Mouse (Mus musculus) neutrophil, adult 83 days (primary cell): ENCODE data around the gene Acsm4. TPM values are rescaled to one million over a fixed set of nuclear protein-coding genes. Genes with fewer than 3 reads are reported as not detected.

Experiments used
- total RNA-seq, 2 experiments: library from RNA; stranded (reverse); gene quantifications; one replicate each; pipeline ENCODE4 v1.2.4; 2023

Gene Acsm4
- not detected for total RNA-seq

GRCm38 (mm10) chr7:119689726-119690125 is at the start of gene Acsm4:
Gene Acsm4, plus strand, starts transcription at chr7:119690026.

DNA sequence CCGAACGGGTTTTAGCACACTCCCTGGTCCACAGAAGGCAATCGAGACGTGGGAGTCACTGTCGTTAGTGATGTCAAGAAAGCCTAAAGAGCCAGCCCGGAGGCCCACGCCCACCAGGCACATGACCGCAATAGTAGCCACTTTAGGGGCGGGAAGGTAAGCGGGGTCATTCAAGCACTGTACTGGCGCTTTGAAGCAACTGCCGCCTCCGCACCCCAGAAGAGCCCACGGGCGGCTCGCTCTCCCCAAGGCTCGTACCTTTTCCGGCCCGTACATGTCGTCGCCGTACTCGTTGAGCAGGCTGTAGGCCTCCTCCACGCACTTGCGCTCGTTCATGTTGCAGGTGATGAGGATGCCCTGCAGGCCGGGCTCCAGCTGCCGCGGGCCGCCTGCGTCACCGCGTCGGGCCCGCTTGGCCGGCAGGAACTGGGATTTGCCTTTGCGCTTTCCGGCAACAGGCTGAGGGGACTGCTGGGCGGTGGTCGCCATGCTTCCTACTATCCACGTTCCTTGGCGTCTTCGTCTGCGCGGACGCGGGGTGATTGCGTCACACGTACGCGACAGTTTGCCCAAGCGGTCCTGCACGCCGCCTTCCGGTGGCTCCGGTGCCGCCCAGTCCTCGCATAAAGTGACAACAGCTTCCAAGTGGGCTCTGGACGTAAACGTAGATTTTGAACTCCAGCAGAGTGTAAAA is 30.6 kb downstream of the Acsm4 start, which contains the start of gene Thumpd1:
Thumpd1 (minus strand) TSS at position 546 of the 694 bp plus-strand sequence.

DNA sequence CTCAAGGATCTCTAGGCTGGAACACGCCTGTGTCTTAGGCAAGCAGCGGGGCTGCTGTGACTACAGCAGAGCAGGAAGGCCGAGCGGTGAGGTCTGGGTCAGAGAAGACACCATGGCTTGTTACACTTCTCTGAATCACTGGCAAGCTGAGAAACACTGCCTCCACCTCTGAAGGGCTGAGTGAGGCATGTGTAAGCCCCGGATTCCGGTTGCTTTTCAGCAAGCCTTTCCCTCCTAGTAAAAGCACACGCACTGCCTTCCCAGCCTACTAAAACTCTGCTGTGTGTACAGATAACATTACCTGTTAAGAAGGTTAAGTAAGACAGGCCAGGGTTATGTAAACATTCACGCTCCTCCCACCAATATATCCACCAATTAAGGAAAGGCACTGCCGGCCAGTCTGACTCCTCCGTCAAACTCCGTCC is 70.7 kb downstream of the Acsm4 start, which contains the start of gene Acsm3:
Acsm3 (plus strand) TSS at position 397 of the 425 bp plus-strand sequence.

Other genes starting within 250 kb of the Acsm4 start
- not detected for gene Gp2, start 230.7 kb upstream of the Acsm4 start, total RNA-seq
- not detected for gene Umod, start 210.7 kb upstream of the Acsm4 start, total RNA-seq
- not detected for gene Acsm5, start 170.6 kb upstream of the Acsm4 start, total RNA-seq
- not detected for gene Pdilt, start 166.5 kb upstream of the Acsm4 start, total RNA-seq
- gene Acsm2, start 135.7 kb upstream of the Acsm4 start, total RNA-seq = not detected
- gene Acsm1, start 83.0 kb upstream of the Acsm4 start, total RNA-seq = not detected
- 10 to 100 TPM; 12.9 to 13.0 TPM for gene Thumpd1, start 30.8 kb downstream of the Acsm4 start, total RNA-seq
- gene Acsm3, start 70.9 kb downstream of the Acsm4 start, total RNA-seq = not detected
- 10 to 100 TPM; 13.6 to 19.8 TPM for gene Rexo5, start 104.0 kb downstream of the Acsm4 start, total RNA-seq
- gene Eri2, start 104.0 kb downstream of the Acsm4 start, total RNA-seq = 1 to 10 TPM; 5.2 to 5.7 TPM
- gene Lyrm1, start 205.8 kb downstream of the Acsm4 start, total RNA-seq = 1 to 10 TPM; 4.2 to 5.5 TPM
- 10 to 100 TPM; 20.1 to 24.4 TPM for gene Dcun1d3, start 206.3 kb downstream of the Acsm4 start, total RNA-seq